Mouse (Mus musculus) adrenal gland, adult 18-20 months (tissue): ENCODE measurements at regions not wholly inside any gene's neighbourhood (a gene's known extent, or its start where the extent isn't known, plus 50 kb on each side); places are given as distances from the start of the nearest gene placed in this dataset.

Experiments
- DNase-seq, 2 experiments: peaks; one replicate each; pipeline ENCODE4 v3.0.0; 2021 to 2022; ENCODE audit warnings: low spot score in 2 of 2

- no peak for DNase-seq
Observed at GRCm38 (mm10) chr17:66252926-66253325, 129.6 kb downstream of the Ddx11 start.

GRCm38 (mm10) chr17:66259697-66260096 lies 136.4 kb downstream of the Ddx11 start:
- no peak for DNase-seq

DNA sequence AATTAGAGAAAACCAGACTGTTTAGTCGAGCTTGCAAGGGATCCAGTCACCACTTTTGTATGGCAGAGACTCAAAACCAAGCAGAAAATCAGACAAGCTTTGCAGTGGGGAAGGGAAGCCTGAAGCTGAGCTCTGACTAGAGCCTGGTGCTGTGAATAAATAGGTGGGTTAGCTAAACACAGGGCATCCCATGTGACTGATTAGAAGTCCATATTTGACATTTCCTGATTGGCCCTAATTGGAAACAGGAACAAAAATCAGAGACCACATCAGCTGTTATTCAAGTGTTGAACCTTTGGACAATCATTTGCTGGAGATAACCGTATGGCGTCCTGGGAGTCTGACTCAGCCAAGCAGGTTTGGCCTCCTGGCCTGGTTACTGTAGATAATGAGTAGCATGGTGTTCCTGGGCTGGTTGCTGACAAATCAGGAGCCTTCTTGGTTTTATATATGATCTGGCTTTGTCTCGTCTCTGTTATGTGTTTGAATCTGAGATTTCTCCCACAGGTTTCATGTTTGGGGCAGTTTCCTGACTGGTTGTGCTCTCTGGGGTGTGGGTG lies 139.4 kb downstream of the Ddx11 start:
- no peak for DNase-seq

GRCm38 (mm10) chr17:66263405-66263804 lies 140.1 kb downstream of the Ddx11 start:
- no peak for DNase-seq

DNA sequence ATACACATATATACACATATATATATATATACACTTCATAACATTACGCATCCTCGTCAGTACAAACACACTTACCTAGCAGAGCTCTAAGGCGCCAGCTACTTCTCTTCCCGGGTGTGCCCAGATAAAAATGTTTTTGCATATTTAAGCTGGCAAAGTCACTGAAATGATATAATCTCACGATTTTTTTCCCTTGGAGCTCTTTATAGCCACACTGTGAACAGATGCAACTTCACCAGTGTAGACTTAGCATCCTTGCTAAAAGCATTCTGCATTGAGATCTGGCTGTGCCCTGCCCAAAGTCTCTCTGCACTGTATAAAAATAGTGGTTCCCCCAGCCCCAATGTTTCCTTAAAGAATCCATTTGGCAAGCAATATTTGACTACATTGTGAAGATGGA lies 143.5 kb downstream of the Ddx11 start:
- DNase-seq: no peak

GRCm38 (mm10) chr17:66267831-66268230 lies 144.5 kb downstream of the Ddx11 start:
- no peak for DNase-seq

DNA sequence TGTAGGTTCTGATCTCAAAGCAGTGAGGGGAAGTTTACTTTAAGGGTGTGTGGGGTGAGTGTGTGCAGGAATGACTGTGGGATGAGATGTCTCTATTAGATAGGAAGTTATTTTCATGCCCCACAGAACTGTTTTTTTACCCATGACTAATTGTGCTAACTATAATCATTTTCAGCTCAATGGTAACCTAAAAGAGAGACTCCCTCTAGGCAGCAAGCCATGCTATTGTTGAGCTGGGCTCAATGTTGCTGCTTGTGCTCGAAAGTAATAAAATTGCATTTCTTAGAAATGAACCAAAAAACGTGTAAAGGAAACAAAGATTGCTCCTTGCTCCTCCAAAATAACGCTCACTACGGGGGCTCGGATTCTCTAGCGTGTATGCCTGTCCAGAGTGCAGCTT lies 146.2 kb downstream of the Ddx11 start:
- DNase-seq: no peak

- DNase-seq: no peak
Observed at GRCm38 (mm10) chr17:66271906-66272305, 148.6 kb downstream of the Ddx11 start.

DNA sequence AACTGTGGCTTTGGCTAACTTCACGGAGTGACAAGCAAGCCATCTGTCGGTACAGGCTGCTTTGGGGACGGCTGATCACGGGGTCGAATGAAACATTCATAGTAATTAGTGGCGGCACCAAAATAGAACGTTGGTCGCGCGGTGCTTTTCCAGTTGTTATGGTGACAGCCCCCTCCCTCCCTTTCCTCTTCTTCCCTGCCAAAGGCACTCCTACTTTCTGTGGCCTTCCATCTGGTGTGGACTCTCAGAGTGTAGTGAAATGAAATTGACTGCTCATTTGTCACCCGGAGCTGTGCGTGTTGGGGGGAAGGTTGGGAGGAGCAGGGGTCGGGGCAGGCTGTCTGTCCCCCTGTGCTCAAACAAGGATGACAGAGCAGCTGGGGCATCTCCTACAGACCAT lies 153.5 kb downstream of the Ddx11 start:
- no peak for DNase-seq

DNA sequence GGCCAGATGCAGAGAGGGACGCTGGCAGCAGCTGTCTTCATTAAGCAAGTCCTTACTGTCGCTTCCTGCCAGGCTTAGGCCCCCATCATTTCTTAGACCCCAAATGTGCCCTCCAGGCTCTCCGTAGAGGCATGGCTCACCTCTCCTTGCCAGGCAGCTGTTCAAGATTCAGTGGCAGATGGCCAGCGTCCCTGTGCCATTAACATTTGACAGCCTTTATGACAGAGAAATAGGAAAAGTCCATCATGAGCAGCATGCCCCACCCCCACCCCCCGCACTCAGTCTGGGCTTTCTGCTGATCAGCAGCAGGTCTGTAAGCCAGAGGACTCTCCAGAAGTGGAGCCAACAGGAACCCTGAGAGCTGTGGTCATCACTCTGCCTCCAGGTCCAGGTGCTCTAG lies 154.7 kb downstream of the Ddx11 start:
- DNase-seq: no peak

GRCm38 (mm10) chr17:66285295-66285694 lies 162.0 kb downstream of the Ddx11 start:
- DNase-seq: no peak
